Mouse (Mus musculus): ENCODE data around the gene Clic4.
A peak's percentile ranks its signal among the peaks of the same experiment; 100 is the strongest.

The Clic4 gene

GRCm38 (mm10) chr4:135292477-135293089 is 20.0 kb upstream of the Clic4 start:
- DNase-seq (ENCODE audit: low spot score), result peak; percentile 87

DNA sequence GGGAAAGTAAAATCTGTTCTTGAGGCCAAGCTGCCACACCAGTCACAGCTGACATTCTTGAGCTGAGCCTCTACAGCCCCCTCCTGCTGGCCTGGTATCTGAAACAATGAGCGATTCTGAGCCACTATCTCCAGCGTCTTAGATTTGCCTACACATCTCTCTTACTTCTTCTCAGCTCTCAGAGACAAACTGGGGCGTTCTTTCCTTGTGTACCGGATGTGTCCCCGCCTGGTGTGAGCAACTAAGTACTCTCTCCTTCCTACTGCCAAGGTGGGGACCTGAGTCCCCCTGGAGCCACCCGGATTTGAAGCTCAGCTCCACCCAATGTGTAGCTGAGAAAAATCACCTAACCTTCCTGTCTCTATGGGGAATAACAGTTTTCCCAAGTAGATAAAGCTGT is 19.2 kb upstream of the Clic4 start:
- no peak for DNase-seq (ENCODE audit: low spot score)

DNA sequence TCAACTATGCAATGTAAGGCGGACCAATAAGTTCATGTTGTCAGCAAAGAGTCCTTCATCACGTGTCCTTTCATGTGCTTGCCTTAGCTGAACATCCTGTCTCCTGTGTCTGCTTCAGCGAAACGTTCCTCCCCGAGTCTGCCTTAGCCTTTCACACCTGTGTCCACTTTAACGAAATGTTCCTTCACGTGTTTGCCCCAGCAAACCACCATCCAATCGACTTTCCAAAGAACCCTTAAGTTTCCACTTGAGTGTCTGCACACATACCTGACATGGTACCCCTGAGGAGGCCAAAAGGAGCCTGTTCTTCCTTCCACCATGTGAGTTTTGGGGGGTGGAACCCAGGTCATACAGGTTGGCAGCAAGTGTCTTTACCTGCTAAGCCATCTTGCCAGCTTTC is 18.6 kb upstream of the Clic4 start:
- no peak for DNase-seq (ENCODE audit: low spot score)

- DNase-seq (ENCODE audit: low spot score), result no peak
Measured at GRCm38 (mm10) chr4:135287975-135288374, 15.4 kb upstream of the Clic4 start.

DNA sequence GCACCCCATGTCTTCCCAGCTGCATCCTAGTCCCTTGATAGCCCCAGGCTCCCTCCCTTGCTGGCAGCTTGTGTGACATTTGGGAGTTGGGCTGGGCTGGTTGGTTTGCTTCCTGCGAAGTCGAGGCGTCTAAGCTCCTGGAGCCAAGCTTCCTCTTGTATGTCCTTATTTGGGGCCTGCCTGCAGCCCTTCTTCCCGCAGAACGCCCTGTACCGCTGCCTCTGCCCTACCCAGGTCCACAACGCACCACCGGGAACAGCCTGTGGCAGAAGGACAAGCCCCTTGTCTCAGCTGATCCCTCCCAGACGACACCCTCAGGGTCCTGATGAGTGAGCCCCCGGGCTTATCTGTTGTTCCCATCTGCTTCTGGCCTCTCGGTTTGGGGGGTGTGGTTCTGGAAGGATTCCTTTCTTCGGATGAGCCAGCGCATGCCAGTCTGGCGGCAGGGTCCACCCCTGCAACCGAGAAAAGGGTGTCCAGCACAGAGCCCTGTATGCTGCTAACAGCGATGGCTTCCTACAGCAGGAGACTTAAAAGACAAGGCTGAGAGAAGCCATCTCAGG is 14.3 kb upstream of the Clic4 start:
- DNase-seq (ENCODE audit: low spot score), result peak; percentile 61

DNA sequence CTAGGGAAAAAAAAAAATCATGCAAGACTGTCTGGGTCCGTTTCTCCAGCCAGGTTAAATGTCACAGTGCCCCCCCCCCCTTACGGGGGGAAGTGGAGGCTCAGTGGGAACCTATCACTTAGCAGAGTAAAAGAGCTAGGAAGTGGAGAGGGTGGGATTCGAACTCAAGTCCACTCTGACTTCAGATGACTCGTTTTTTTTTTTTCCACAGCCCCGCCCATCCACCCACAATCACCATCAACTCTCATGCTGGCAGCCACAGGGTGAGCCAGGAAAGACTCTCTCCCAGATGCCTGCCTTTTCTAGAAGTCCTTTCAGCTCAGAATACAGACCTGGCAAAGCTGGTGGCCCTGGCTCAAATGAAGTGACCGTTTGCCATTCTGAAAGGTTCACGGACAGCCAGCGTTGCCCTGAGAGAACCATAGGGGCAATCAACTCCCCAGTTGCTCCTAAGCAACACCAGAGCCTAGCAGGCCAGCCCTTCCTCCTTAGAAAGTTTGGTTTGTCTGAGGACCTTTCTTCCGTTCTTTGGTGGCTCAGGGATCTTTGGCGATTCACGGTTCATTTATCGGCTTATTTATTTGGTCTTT is 13.5 kb upstream of the Clic4 start:
- DNase-seq (ENCODE audit: low spot score), result no peak

DNA sequence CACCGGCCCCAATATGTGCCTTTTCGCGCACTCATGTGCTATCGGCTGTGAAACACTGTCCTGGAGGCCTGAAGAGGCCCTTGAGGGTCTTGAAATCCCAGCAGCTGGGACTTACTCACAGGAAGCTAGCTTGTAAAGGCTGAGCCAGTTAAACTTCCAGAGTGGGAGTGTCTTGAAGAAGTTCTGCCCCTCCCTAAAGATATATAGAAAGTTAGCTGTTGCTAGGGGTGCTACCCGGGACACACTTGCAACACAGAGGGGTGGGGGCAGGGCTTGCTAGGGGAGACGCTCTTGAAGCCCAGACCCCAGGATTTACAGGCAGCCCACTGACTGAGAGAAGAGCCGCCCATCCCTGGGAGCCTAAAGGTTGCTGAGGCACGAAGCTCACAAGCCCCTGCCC is 12.8 kb upstream of the Clic4 start:
- DNase-seq (ENCODE audit: low spot score), result no peak

- DNase-seq (ENCODE audit: low spot score), result no peak
Measured at GRCm38 (mm10) chr4:135283875-135284274, 11.3 kb upstream of the Clic4 start.

DNA sequence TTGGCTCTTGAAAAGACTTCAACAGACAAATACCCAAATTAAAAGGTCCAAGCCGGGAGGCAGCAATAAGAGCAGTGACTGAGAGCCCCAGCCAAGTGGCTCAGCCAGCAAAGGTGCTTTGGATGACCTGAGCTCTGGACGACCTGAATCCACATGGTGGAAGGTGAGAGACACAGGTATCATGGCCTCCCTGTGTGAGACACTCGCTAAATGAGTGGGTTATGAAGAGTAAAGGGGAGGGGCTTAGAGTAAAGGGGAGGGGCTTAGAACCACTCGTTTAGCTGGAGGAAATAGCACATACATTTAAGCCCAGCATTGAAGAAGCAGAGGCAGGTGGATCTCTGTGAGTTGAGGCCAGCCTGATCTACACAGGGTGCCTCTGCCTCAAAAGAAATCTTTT is 10.8 kb upstream of the Clic4 start:
- DNase-seq (ENCODE audit: low spot score), result no peak

DNA sequence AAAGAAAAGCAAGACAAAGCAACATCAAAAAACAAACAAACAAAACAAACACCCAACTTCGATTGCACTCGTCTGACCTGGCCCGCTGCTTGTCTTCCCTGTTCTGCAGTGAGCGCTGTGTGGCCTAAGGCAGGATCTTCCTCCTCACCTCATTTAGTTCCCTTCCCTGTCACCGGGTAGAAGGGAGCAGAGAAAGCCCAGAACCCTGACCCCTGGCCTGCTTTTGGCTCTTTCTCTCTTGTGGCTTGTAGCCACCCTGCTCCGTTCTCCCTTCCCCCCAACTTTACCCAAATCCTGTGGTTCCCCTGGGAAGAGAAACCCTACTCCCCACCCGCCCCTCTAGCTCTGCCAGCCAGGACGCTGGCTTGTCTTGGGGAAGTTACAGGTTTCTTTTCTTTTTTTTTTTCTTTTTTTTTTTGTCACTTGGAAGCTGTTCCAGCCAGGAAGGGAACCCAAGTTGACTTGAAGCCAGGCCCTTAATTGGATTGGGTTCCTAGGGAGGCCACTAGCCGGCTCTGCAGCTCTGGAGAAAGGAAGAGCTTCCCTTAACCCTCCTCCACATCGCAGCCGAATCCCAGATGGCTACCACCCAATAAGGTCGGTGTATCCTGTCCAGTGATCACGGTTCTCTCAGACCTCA is 10.2 kb upstream of the Clic4 start:
- no peak for DNase-seq (ENCODE audit: low spot score)

DNA sequence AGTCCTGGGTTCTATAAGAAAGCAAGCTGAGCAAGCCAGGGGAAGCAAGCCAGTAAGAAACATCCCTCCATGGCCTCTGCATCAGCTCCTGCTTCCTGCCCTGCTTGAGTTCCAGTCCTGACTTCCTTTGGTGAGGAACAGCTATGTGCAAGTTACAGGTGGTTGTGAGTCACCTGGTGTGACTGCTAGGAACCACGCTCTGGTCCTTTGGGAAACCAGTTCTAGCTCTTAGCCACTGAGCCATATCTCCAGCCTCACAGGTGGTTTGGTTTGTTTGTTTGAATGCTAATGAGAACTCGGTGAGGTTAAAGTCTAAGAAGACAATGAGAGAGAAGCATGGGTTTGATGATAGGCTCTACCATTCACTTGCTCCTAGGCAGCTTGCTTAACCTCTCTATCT is 7.4 kb upstream of the Clic4 start:
- DNase-seq (ENCODE audit: low spot score), result peak; percentile 38

DNA sequence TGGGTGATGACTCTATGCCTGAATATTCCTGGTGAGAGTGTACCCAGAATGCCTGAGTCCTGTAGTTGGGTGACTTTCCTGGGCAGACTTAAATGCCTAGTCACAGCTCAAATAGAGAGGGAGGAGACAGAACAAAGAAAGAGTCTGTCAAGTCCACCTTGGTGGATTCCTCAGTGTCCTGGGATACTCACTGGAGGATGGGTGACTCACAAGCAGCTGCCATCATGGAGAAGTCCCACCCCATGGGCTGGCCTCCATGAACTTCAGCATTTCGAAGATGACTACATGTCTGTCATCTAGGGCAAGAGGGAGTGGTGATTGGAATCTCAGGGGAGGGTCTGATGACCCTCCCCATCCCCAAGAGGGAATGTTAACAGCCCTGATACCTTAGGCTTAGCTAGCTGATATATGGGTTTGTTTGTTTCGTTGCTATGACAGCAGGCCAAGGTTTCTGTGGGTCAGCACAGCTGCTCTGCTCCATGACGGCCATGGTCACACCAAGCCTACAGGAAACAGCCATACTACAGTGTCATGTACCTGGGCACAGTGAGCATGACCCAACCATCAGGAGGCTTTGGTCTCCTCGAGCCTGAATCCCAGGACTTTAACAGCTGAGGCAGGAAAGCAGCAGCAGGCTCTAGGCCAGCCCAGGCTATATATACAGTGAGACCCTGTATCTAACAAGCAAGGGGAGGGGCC is 4.2 kb upstream of the Clic4 start:
- peak; percentile 83 for DNase-seq (ENCODE audit: low spot score)

DNA sequence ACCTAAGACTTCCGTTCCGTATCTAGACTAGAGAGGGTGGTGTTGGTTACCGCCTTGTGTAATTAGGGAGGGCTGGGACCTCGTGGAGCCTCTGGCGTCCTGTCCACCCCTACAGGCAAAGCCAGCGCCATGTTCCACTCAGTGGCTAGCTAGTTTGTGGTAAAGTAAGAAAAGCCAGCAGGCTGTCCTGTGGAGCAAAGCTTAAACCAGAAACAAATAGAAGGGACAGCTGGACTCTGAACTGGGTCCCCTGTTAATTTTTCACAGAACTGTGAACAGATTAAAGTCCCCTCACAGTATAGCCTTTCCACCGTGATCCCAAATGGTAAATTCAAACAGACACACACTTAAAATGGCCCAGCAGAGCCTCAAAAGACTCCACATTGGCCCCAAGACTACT is 2.1 kb upstream of the Clic4 start:
- DNase-seq (ENCODE audit: low spot score), result peak; percentile 77

- DNase-seq (ENCODE audit: low spot score), result peak; percentile 82
Measured at GRCm38 (mm10) chr4:135273307-135273682, 681 bp upstream of the Clic4 start.

DNA sequence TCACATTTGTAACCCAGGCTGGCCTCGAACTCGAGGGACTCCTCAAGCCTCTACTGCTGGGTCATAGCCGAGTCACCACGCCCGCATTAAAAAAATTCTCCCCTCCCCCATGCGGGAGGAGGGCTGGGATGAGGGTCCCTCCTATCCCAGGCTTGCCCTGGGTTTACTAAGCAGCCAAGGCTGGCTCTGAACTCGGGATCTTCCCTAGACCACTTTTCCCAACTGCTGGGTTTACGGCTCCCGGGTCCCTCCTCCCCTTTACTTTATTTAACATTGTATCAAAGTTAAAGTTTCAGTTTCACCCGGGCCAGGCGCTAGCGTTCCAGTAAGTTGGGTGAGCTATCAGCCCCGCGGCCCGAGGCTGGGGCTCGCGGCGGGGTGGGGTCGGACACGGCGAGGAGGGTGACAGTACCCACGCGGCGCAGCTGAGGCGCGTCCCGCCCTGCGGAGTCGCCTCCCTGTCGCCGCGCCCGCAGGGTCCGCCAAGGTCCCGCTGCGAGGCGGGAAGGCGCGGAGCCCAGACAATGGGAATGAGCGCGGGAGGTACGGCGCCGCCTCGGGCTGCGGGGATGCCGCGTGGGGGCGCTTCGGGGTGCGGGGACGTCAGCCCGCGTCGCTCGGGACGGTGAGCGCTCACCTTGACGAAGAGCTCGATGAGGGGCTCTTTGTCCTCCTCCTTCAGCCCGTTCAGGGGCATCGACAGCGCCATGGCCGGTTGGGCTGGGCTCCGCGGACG is 565 bp downstream of the Clic4 start:
- peak; percentile 72 for DNase-seq (ENCODE audit: low spot score)

GRCm38 (mm10) chr4:135271419-135271828 is 1.2 kb downstream of the Clic4 start:
- no peak for DNase-seq (ENCODE audit: low spot score)

DNA sequence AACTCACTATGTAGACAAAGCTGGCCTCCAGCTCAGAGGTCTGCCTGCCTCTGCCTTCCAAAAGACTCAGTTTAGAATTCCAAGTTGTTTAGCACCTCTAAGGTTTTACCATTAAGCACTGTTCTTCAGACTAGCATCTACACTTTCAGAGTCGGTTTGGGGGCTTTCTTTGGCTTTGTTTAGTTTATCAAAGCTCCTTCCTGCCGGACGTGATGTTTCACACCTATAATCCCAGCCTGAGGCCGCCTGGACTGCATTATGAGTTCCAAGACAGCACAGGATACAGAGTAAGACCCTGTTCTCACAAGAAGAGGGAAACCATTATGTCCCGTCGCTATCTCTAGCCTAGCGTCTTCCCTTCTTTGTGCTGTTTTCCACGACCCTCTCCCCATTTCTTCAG is 2.1 kb downstream of the Clic4 start:
- DNase-seq (ENCODE audit: low spot score), result no peak

DNA sequence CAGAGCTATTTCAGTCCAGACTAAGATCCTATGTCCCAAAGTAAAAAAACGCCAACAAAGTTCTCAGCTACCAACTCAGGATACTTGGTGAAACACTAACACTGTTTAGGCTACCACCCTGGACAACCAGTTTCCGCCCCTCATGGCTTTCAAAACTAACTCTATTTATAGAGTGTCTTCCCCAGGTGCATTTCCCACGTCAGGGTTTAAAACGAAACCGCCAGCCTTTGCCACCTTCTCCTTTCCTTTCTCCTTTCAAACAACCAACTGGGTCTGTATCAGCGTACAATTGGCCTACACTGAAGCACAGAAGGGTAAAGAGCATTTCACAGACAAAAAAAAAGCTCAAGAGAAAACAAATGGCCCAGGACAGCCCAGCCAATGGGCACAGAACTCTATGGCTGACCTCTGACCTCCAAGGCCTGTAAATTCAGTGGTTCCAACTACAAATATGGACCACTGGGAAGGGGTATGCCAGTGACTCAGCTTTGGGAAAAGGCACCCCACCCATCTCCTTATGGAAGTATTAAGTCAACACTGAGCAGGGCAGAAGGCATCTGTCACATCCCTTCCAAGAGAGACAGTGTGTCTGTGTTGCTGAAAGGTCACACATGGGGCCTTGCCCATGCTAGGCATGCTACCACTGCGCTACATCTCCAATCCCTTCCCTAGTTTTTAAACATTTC is 2.8 kb downstream of the Clic4 start:
- DNase-seq (ENCODE audit: low spot score), result peak; percentile 43

GRCm38 (mm10) chr4:135267521-135267920 is 5.1 kb downstream of the Clic4 start:
- DNase-seq (ENCODE audit: low spot score), result no peak

- no peak for DNase-seq (ENCODE audit: low spot score)
Measured at GRCm38 (mm10) chr4:135266987-135267386, 5.6 kb downstream of the Clic4 start.

- DNase-seq (ENCODE audit: low spot score), result no peak
Measured at GRCm38 (mm10) chr4:135260434-135260833, 12.2 kb downstream of the Clic4 start.

DNA sequence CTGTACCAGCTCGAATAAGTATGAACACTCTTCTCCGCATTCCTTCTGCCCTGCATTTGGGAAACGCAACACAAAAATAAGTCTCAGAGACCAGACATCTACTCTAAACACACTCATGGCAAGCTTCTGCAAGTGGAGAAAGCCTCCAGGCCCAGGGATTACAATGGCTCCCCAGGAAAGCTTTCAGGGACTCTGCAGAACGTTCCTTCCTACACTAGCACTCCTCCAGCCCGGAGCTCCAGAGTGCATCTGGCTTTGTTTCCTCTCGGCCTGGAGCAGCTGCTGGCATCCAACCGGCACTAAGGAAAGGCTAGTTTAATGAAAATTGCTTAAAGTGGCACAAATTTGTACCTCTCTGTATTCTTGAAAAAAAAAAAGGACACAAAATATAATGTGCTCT is 14.1 kb downstream of the Clic4 start:
- DNase-seq (ENCODE audit: low spot score), result no peak
